Mouse (Mus musculus) cerebellum, postnatal 36 days (tissue): ENCODE measurements around the gene Syngap1.

Experiments used
- DNase-seq, 2 experiments: peaks; one replicate each; pipeline ENCODE4 v3.0.0; 2021 to 2022; ENCODE audit warnings: mixed read lengths in 2 of 2

Syngap1 gene

GRCm38 (mm10) chr17:26995562-26995961, 54.5 kb downstream of the Syngap1 start:
- no peak for DNase-seq

GRCm38 (mm10) chr17:26997661-26998060, 56.6 kb downstream of the Syngap1 start:
- DNase-seq, result no peak

GRCm38 (mm10) chr17:26998283-26998682, 57.2 kb downstream of the Syngap1 start:
- no peak for DNase-seq

- DNase-seq, result peak in 1 of 2 experiments; percentile 19
These were observed 58.9 kb downstream of the Syngap1 start for GRCm38 (mm10) chr17:26999996-27000395.

GRCm38 (mm10) chr17:27001151-27001550, 60.1 kb downstream of the Syngap1 start:
- DNase-seq, result no peak

GRCm38 (mm10) chr17:27001889-27002288, 60.8 kb downstream of the Syngap1 start:
- DNase-seq, result no peak

- DNase-seq, result peak; percentile 52 to 55
These were observed 63.4 kb downstream of the Syngap1 start for GRCm38 (mm10) chr17:27004431-27004830.

GRCm38 (mm10) chr17:27004903-27005485, 63.9 kb downstream of the Syngap1 start:
- DNase-seq, result no peak

GRCm38 (mm10) chr17:27005644-27006043, 64.6 kb downstream of the Syngap1 start:
- no peak for DNase-seq

- no peak for DNase-seq
These were observed 67.2 kb downstream of the Syngap1 start for GRCm38 (mm10) chr17:27008277-27008676.

GRCm38 (mm10) chr17:27011167-27011566, 70.1 kb downstream of the Syngap1 start:
- DNase-seq, result no peak

- no peak for DNase-seq
These were observed 71.1 kb downstream of the Syngap1 start for GRCm38 (mm10) chr17:27011998-27012672.

- DNase-seq, result no peak
These were observed 71.9 kb downstream of the Syngap1 start for GRCm38 (mm10) chr17:27012909-27013308.

GRCm38 (mm10) chr17:27017564-27018499, 76.8 kb downstream of the Syngap1 start:
- peak; percentile 90 for DNase-seq

- peak in 1 of 2 experiments; percentile 26 for DNase-seq
These were observed 77.6 kb downstream of the Syngap1 start for GRCm38 (mm10) chr17:27018555-27019196.

- peak; percentile 84 to 85 for DNase-seq
These were observed 80.0 kb downstream of the Syngap1 start for GRCm38 (mm10) chr17:27021076-27021475.

GRCm38 (mm10) chr17:27021736-27022135, 80.7 kb downstream of the Syngap1 start:
- DNase-seq, result no peak
